Mouse (Mus musculus) ovary, postnatal 36 days (tissue): ENCODE results near the gene Socs3.
A peak's percentile ranks its signal among the peaks of the same experiment; 100 is the strongest.

Experiments used
- DNase-seq: peaks from one replicate; pipeline ENCODE4 v3.0.0; 2022; ENCODE audit warnings: low spot score, mixed read lengths

Socs3 gene

DNA sequence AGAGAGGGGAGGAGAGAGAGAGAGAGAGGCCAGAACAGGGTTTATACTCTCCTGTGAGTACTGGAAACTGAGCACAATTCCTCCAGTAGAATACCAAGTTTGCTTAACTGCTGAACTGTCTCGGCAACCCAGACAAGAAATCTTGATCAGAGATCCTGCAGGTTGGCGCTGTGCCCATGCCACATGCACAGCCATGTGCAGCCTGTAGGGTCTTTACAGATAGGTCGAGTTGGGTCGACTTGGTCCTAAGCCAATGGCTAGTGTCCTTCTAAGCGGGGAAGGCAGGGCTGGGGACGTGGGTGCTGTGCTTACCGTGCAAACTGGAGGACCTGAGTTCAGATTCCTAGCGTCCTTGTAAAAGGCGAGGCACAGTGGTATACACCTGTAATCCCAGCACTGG is 15.0 kb downstream of the Socs3 start:
- no peak for DNase-seq

- DNase-seq, result no peak
These were observed 15.8 kb downstream of the Socs3 start for GRCm38 (mm10) chr11:117954094-117954493.

GRCm38 (mm10) chr11:117952174-117952933 is 17.5 kb downstream of the Socs3 start:
- no peak for DNase-seq

DNA sequence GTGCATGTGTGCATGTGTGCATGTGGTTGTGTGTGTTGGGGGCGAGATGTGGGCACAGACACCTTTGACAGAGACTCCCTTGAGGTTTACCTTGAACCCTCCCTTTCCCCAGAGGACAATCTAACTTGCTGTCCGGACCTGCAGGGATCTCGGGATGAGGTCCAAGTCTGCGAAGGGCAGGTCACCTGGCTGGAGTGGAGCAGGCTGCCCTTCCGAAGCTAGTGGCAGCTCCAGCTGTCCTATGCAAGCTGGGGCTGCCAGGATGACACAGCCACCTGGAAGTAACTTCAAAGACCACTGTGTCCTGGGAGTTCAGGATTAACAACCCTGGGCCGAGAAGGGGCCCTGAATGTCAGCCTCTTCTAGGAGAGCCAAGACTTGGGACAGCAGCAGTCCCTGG is 18.5 kb downstream of the Socs3 start:
- DNase-seq, result no peak

DNA sequence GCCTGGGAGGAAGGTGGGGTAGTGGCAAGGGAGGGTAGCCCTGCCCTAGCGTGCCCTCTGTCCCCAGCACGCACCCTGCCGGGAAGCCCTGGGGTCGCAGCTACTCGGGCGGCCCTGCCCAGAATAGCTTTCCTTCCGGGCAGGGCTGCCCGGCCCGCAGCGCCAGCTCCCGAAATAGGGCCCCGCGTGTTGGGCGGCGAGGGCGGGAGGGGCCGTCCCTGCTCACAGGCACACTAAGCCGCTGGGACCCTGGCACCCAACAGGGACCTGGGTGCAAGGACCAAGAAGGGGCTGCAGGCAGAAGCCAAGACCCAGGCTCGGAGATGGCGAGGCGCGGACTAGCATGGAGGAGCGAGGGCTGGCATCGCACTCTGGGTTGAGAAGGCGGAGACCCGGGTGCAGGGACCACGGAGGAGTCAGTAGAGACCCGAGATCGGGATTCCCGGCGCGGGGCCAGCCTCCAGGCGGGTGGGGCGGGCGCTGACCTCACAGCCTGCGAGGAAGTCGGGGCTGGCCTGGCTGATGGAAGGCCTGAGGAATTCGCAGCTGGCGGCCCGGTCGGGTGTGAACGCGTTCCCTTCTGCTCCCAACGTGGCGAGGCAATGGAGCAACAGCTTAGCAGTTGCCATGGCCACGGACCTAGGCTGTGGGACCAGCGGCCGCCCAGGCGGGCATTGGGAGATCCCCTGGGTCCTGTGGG is 20.3 kb downstream of the Socs3 start:
- peak; percentile 77 for DNase-seq

- DNase-seq, result no peak
These were observed 22.8 kb downstream of the Socs3 start for GRCm38 (mm10) chr11:117946996-117947419.

DNA sequence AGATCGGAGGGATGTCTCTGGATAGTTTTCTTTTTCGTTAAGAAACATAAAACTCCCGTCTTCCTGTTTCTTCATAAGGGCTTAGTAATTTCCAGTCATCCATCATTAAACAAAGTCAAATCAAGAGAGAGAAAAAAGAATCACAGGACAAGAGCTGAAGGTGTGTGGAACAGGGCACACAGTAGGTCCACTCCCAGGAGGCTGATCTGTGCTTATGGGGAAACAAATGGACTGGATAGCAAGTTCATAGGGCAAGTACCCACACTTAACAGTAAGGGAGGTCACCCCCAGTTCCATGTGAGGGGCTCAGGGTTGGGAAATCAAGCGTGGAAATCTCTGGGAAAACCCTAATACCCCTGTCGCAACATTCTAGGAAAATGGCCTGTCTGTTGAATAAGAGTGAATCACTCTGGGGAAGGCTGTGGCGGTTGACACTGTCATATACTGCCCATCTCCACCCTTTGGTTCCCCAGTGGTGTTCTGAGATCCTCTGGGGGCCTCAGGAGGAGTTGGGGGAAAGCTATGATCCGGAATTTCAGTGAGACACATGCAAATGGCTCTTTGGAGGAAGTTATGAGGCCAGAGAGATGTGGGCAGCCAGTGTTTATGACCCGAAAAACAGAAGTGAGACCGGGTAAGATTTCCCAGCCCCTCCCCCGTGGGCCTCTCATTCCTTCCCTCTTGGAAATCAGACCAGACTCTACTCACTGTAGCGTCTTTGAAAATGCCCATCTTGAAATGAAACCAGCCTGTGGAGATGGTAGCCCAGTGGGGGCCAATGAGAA is 23.5 kb downstream of the Socs3 start:
- DNase-seq, result no peak

- no peak for DNase-seq
These were observed 28.0 kb downstream of the Socs3 start for GRCm38 (mm10) chr11:117941848-117942247.

- DNase-seq, result no peak
These were observed 28.5 kb downstream of the Socs3 start for GRCm38 (mm10) chr11:117941325-117941834.

GRCm38 (mm10) chr11:117940881-117941280 is 29.0 kb downstream of the Socs3 start:
- DNase-seq, result no peak

- peak; percentile 70 for DNase-seq
These were observed 30.0 kb downstream of the Socs3 start for GRCm38 (mm10) chr11:117939741-117940285.

DNA sequence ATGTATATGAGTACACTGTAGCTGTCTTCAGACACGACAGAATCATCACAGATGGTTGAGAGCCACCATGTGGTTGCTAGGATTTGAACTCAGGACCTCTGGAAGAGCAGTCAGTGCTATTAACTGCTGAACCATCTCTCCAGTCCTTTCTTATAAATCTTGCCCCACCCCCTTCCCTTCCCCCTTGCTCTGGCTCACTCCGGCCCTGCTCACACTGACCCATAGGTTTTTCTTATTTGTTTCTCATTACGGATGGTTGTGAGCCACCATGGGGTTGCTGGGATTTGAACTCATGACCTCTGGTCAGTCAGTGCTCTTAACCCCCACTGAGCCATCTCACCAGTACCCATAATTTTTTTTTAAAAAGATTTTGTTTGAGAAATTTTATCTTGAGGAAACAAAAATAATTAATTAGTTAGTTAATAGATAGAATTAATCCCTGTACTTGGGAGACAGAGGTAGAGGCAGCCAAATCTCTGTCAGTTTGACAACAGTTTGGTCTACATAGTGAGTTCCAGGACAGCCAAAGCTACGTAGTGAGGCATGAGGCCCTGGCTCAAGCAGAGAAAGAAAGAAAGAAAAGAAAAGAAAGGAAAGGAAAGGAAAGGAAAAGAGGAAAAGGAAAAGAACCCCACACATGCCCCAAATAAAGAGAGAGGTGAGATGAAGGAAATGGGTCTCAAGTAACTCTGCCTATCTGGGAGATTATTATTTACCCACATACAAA is 30.7 kb downstream of the Socs3 start:
- no peak for DNase-seq

DNA sequence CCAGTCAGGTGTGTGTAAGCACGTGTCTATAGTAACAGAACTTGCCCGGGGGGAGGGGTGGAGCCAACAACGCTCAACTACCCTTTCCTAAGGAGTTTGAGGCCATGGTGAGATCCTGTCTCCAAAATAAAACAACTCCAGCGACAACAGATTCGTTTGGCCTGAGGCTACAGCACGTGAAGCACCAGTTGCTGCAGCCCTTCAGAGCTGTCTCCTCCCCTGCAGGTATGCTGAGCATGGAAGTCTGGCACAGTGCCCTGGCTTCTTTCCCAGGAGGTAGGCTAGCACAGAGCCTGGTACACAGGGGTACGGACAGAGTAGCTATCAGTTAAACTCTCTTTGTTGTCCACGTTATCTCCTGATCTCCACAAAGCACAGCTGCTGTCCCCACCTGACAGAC is 33.6 kb downstream of the Socs3 start:
- peak; percentile 69 for DNase-seq

GRCm38 (mm10) chr11:117935616-117936015 is 34.2 kb downstream of the Socs3 start:
- no peak for DNase-seq

DNA sequence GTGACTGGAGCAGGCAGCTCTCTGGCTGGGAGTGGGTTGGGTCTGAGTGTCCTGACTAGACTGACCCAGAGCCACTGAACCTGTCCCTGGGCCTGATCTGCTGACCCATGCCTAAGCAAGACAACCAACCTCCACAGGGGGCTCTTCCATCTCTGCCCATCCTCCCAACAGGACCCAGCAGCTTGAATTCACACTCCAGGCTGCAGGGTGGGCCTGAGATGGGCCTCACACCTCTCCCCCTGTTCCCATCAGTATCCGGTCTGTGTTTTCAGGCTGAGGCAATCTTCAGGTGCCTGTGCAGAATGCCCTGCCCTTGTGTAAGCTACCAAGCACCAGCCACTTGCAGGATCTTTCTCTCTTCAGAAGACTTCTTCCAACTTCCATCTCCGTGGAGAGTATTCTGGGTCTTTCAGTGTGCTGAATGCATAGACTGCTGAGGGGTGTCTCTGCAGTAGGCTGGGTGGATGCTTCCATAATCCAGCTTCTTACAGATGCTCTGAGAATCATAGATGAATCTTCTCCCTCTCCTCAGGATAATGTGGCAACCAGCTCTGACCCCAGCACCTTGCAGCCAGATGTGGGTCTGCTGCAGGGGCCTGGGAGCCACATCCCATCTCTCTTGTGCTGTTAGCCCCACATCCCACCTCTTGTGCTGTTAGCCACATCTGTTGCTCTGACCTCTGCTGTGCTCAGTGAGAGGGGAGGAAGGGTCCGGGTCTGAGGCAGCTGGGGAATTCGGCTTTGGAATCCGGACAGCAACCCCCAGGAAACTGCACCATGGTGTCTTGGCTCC is 35.1 kb downstream of the Socs3 start:
- no peak for DNase-seq

DNA sequence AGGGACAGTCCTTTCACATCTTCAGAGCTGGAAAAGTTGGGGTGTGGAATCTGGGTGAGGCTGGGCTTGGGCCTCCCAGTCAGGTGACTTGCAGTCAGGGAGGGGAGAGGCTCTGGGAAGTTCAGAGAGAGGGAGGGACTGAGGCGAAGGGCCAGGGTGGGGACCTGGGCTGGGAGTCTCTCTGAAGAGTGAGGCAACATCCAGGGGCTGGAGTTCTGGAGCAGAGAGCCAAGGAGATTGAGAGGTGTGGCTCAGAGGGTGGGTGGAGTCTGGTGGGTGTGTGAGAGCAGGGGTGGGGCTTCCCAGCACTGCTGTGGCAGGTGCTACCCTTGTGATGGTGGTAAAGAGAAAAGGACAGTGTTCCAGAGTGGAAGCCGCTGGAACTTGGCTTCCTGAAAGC is 35.7 kb downstream of the Socs3 start:
- DNase-seq, result peak; percentile 53

GRCm38 (mm10) chr11:117932195-117932594 is 37.7 kb downstream of the Socs3 start:
- no peak for DNase-seq

DNA sequence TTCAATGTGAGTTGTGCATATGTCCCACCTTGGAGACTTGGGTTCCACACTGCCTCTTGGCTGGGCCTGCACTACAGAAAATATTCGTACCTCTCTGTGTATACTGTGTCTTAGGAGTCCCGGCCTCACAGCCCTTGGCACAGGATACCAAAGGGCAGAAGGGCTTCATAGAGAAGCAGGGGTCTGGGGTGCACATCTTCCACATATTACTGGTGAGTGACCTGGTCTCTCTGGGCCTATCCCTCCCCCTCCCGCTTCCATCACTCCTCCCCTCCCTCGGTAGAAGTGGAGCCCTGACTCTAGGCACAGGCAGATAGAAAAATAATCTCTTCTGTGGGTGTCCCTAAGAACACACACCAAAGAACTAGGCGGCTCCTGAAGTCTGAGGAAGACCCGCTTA is 38.3 kb downstream of the Socs3 start:
- no peak for DNase-seq

DNA sequence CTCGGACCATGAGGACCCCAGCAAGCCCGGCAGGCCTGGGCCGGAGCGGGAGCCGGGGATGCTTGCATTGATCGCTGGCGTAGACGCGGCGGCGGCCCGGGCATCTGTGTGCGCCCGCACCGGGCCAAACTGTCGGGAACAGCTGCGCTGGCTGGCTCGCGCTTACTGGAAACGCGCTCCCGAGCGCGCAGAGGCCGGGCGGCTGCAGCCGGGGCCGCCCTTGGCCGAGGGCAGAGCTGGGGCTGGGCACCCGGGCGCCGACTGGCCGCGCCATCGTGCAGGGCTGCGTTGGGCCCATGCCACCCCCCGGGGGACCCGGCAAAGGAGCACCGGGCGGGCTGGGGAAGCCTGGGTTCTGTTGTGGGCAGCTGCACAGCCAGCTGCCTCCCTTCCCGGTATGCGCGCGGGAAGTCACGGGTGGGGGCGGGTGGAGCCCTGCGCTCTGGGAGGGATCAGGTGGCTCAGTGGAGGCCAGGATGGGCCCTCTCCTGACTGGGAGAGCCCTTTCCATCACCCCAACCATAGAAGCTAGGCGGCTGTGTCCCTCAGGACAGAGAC is 39.0 kb downstream of the Socs3 start:
- peak; percentile 58 for DNase-seq

DNA sequence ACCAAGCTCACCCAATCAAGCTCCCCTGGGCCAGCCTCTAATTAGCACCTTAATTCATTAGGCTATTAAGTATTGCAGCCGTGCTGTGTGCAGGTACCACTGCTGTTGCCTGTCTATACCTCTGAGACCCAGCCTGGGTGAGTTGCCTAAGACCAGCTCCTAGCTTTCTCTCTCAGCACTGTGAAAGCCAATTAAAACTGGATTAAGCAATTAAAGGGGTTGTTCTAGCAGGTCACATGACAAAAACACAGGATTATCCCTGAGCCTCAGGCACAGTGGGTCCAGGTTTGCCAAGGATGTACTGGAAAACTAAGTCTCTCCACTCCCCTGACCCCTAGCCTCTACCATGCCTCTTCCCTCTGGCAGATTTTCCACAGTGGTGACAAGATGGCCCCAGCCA is 44.3 kb downstream of the Socs3 start:
- DNase-seq, result no peak
